Mouse (Mus musculus): ENCODE results near the gene Tcf12.

The Tcf12 gene

GRCm38 (mm10) chr9:72088893-72089611, 22.6 kb downstream of the Tcf12 start:
- in situ Hi-C loops (cut with MboI, MseI): no loop called here

DNA sequence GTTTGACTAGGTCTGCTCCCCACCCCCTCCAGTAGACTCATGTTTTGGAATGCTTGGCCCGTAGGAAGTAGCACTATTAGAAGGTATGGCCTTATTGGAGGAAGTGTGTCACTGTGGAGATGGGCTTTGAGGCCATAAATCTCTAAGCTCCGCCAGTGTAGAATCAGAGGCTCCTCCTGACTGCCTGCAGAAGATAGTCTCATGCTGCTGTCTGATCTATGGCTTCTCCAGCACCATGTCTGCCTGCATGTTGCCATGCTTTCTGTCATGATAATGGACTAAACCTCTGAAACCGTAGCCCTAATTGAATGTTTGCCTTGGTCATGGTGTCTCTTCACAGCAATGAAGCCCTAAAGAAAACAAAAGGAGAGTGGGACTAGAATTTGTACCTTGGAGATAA, 26.7 kb downstream of the Tcf12 start:
- in situ Hi-C loops (cut with MboI, MseI): no loop called here

GRCm38 (mm10) chr9:72084131-72084530, 27.5 kb downstream of the Tcf12 start:
- in situ Hi-C loops (cut with MboI, MseI): no loop called here

DNA sequence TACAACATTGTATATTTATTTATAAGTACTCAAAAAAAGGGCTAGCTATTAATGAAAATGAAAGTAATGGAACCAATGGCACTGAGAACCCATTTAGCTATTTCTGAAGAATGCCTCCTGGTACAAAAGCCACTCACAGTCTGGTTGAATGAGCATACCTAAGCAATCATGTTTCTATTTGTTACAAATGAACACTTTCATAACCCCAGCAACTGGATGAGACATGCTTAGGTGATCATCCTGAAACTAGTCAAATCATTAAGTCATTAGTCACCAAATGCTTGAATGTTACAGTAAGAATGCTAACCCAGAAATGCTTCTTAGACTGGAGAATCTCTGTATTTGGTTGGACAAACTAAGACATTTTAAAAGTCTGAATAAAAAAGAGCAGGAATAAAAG, 35.5 kb downstream of the Tcf12 start:
- in situ Hi-C loops (cut with MboI, MseI): no loop called here

DNA sequence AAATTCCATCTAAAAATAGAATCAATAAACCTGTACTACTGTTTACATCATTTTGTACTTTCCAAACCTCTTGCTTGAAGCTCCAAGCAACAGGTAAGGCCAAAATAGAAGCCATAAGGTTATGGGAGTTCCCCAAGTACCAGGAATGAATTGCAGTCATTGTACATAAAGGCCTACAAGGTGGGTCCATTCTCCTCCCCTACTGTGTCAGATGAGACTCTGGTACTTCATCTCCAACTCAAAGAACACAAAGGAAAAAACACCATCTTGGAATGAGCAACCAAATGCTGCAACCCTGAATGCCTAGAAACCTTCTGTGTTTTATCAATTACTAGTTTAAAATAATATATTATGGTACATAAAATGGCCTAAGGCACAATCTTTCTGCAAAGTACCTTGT, 45.5 kb downstream of the Tcf12 start:
- in situ Hi-C loops (cut with MboI, MseI): no loop called here

GRCm38 (mm10) chr9:72053144-72053543, 58.5 kb downstream of the Tcf12 start:
- in situ Hi-C loops (cut with MboI, MseI): no loop called here

DNA sequence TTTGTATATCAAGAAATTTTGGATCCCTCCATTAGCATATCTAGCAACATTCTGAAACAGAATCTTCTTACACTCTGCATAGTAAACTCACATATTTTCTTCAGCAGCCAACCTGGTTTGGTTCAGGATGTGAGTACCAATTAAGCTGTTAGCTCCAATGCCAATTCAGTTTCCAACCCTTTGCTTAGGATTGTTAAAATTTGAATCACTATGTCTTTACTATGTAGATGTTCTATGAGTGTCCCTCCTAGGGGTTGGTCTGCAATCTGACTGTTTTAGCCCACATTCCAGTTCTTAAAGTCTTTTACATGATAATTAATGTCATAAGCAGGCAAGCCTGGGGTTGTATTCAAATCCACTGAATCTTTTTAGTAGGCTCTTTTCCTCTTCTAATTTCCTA, 71.5 kb downstream of the Tcf12 start:
- in situ Hi-C loops (cut with MboI, MseI): no loop called here

DNA sequence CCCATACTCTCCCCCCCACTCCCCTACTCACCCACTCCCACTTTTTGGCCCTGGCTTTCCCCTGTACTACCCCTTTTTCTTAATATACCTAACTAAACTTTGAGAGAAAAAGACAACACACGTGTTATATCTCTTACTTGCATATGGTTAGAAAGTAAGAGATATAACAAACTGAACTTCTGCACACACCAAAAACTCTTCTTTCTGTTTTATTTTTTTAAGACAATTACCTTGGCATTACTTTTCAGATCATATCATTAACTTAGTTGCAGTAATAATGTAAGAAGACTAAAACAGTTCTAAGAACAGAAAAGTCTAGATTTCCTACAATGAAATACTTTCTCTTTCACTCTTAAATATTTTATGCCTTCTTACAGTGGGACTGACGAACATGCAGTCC, 72.3 kb downstream of the Tcf12 start:
- in situ Hi-C loops (cut with MboI, MseI): no loop called here

GRCm38 (mm10) chr9:72037059-72037516, 74.6 kb downstream of the Tcf12 start:
- in situ Hi-C loops (cut with MboI, MseI): no loop called here

DNA sequence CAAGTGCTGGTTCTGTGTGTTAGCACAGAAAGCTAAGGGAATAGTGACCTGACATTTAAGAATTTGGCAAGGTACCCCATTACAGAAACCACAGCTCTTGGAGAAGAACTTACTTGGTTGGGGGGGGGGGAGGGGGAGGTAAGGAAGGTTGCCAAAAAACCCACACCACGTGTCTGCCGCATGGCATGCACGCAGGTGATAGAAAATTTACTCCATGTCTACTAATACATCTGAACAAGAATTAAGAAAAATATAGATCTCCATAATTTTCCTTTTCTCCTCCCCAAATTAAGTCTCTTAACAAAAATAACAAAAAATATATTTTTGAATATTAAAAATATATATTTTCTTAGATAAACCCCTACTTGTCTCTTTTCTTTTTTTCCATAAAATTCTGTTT, 75.4 kb downstream of the Tcf12 start:
- in situ Hi-C loops (cut with MboI, MseI): no loop called here

DNA sequence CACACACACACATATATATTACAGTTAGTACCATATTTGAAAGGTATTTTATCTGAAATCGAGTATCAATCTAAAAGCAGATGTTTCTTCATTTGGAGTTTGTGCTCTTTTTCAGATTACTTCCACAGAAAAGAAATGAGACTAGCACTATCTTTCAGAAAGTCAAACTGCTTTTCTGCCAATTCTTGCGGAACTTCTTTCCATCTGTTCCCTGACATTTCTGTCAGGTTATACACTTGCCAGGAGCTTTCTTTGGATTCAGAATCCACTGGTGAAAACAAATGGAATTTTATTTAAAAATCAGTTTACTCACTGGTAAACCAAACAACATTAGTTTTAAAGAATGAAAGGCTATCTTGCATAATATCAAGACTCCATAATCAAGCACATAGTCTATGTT, 78.4 kb downstream of the Tcf12 start:
- in situ Hi-C loops (cut with MboI, MseI): no loop called here

DNA sequence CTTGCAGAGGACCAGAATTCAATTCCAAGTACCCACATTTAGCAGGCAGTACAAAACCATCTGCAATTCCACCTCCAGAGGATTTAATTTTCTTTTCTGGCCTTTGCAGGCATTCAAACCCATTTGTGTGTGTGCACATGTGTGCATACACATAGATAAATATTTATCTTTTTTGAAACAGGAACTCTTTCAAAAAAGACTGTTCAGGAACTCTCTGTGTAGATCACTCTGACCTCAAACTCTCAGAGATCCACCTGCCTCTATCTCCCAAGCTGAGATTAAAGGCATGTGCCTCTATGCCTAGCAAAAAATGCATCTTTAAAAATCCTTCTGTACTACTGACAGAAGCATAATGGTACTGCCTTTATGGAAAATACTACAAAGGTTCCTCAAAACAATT, 81.4 kb downstream of the Tcf12 start:
- in situ Hi-C loops (cut with MboI, MseI): no loop called here

DNA sequence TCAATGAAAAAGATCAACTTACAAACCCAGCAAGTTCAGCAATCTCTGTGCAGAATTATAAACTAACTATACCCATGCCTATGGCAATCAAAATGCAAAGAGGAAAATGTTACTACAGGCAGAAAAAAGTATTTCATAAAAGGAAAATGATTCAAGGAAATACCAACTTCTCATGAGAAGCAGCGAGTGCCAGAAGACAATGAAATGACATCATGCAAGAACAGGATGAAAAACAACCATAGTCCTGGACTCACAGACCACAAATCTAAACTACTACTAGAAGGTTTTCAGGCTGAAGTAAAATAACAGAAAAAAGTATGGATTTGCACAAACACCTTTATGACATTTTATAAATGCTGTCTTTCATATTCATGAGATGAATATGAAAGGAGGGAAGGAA, 82.1 kb downstream of the Tcf12 start:
- in situ Hi-C loops (cut with MboI, MseI): loop anchor here (10.0 kb wide), 1 partner anchor 665 kb away; no protein-coding TSS in a partner anchor

GRCm38 (mm10) chr9:72023274-72023673, 88.4 kb downstream of the Tcf12 start:
- in situ Hi-C loops (cut with MboI, MseI): loop anchor here (10.0 kb wide), 1 partner anchor 658 kb away; no protein-coding TSS in a partner anchor

DNA sequence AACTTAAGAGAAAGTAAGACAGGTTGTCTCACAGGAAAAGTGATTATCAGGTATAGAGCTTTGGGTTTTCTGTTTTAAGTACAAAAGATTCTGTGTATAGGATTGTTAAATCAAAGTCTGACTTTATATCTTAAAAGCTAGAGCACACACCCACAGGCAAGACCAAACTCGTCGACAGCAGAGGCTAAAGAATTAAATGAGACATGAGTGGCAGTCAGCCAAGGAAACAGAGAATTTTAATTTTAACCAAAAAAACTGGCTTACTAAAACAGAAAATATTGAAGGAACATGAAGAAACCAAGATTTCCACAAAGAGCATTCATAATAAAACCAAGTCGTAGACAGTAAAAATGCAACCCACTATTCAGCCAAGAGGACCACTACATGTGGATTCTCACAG, 90.2 kb downstream of the Tcf12 start:
- in situ Hi-C loops (cut with MboI, MseI): loop anchor here (10.0 kb wide), 1 partner anchor 657 kb away; no protein-coding TSS in a partner anchor

DNA sequence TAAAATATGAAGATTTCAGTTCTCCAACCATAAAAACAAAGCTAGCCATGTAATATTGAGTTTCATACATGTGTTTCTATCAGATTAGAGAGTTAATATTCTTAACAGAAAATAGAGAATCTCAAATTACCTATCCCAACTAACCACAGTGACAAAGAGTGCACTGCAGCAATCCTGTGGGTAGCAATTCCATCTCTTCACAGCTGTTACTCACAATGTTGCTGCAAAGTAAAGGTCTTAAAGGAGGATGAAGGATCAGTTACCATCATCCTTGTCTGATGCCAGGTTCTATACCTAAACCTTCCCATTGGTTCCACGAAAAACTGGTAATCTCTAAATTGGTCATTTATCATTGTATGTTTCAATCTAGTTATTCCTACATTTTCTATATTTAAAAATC, 95.7 kb downstream of the Tcf12 start:
- in situ Hi-C loops (cut with MboI, MseI): no loop called here

DNA sequence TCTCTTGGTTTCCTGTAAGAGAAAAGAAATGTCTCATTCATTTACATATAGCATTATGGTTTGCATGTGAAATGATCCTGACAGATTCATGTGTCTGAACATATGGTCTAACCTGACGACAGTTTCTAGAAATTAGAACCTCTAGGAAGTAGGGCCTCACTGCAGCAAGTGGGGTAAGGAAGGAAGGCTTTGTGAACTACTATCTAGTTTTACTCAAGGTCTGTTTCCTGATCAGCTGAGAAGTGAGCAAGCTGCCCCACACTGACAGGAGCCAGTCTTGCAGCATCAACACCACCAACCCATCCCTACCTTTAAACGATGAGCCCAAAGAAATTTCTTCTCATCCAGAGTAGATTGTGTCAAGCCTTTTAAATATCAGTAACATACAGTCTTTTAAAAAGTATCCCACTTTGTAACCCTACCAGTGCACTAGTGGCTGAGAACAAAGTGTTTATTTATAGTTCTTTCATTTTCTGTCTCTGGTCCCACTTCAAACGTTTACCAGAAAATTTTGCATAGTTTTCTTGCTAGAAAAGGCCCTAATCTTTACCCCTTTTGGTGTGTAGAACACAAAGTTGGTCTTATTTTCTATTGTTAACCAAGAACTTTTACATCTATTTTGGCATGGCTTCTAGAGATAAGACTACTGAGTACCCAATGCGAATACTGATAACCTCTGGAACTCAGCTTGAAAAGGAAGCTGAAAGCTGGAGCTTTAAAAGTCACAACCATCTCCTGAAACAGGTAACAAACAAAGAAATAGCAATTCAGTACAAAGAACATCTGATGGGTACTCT, 96.9 kb downstream of the Tcf12 start:
- in situ Hi-C loops (cut with MboI, MseI): loop anchor here (5.0 kb wide), 1 partner anchor 82 kb away; no protein-coding TSS in a partner anchor

DNA sequence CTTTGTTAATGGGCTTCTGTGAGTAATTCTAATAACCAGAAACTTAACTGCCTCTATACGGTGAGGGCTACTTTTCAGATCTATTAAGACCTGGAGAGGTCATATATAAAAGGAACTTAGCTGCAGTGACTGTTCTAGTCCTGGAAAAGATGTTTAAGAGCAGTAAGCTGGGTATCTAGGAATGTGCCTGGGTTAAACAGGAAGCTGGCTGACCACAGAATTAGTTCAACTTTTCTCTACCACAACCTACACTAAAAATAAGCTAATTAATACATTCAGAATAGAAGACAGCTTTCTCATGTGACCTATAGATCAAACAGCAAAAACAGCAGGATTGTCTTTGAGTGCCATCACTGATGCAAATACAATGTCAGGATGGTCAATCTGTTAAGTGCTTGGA, 98.1 kb downstream of the Tcf12 start:
- in situ Hi-C loops (cut with MboI, MseI): loop anchor here (5.0 kb wide), 1 partner anchor 81 kb away; no protein-coding TSS in a partner anchor

DNA sequence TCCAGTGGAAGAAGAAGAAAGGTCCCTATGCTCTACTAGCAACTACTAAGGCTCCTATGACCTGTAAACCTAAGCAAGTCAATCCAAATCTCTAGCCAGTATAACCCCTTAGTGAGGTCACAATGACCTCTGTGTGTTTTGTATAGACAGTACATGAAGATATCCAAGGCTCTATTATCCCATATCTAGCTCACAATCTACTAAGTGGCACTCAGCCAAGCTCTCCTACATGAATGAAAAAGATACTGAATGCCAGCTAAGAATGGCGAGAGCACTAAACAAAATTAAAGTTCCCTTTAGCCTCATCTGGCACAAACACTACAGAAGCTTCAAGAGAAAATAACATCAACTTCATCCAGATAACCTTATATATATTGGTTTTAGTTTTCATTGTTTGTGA, 103.0 kb downstream of the Tcf12 start:
- in situ Hi-C loops (cut with MboI, MseI): no loop called here

GRCm38 (mm10) chr9:71991147-71991546, 120.5 kb downstream of the Tcf12 start:
- in situ Hi-C loops (cut with MboI, MseI): loop anchor here (5.0 kb wide), 1 partner anchor 49 kb away; no protein-coding TSS in a partner anchor

- in situ Hi-C loops (cut with MboI, MseI): loop anchor here (5.0 kb wide), 1 partner anchor 48 kb away; no protein-coding TSS in a partner anchor
Measured at GRCm38 (mm10) chr9:71990376-71990775, 121.3 kb downstream of the Tcf12 start.

DNA sequence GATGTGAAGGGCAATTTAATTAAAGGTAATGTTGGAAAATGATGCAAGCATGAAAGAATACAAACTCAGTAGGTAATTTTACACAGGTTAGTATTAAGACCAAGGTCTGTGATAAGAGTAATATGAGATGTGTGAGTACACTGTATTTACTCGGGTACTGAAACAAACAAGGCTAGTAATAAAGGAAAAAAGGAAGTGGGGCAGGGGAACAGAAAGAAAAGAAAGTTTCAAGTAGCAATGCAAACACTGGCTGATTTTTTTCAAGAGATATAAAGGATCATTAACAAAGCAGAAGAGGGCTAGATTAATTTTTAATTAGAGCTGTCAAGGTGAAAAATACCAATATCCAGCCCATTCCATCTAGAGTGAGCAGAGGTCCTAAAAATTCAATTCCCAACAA, 122.0 kb downstream of the Tcf12 start:
- in situ Hi-C loops (cut with MboI, MseI): loop anchor here (5.0 kb wide), 1 partner anchor 47 kb away; no protein-coding TSS in a partner anchor

DNA sequence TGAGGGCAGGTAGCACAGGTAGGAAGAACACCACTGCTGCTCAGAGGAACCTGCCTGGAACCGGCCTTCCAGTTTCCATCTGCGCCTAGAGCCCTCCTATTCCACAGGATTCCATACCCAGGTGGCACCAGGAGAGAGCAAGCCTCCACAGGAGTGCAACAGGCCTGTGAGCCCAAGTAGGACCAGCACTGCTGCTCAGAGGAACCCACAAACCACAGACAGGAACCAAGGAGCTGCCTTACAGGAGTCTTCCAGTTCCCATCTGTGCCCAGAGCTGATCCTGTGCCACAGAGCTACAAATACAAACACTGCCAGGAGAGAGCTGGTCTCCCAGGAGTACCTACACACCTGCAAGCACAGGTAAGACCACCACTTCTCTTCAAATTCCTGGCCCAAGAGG, 125.0 kb downstream of the Tcf12 start:
- in situ Hi-C loops (cut with MboI, MseI): no loop called here
